Mouse (Mus musculus) heart, postnatal 36 days (tissue): Measurements from ENCODE around the gene Ralb. TPM values are rescaled to one million over a fixed set of nuclear protein-coding genes. Genes with fewer than 3 reads are reported as not detected.

Source experiments
- DNase-seq, 2 experiments: peaks; one replicate each; pipeline ENCODE4 v3.0.0; 2021 to 2022
- intact Hi-C: fragments of 180-260 bp; cut with DNase I; formaldehyde crosslinking; loops from one replicate; pipeline ENCODE4 v1.15.1; 2025
- total RNA-seq, 2 experiments: library from RNA; stranded (reverse); gene quantifications; 2 replicates each; pipeline ENCODE4 v1.2.3; 2021

Gene Ralb
- total RNA-seq, 2 experiments from 2014 or later, result 30.9 to 31.1 TPM

DNA sequence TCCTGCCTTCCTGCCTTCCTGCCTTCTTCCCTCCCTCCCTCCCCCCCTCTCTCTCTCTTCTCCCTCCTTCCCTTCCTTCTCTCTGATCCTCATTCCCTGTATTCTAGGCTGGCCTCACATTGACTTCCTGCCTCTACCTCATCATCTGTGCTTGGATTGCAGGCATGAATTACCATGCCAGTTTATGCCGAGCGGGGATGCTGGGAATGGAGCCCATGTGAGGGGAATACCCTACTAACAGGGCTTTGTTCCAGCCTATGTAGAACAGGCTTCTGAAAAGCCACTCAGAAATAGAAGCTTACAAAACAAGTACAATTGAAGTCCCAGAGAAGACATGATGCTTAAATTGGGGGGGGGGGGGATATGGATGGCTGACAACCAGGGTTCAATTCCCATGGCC lies 44.5 kb downstream of the Ralb start:
- DNase-seq, result no peak
- intact Hi-C loops, result loop anchor here (5.0 kb wide), 1 partner anchor 373 kb away; no protein-coding TSS in a partner anchor

DNA sequence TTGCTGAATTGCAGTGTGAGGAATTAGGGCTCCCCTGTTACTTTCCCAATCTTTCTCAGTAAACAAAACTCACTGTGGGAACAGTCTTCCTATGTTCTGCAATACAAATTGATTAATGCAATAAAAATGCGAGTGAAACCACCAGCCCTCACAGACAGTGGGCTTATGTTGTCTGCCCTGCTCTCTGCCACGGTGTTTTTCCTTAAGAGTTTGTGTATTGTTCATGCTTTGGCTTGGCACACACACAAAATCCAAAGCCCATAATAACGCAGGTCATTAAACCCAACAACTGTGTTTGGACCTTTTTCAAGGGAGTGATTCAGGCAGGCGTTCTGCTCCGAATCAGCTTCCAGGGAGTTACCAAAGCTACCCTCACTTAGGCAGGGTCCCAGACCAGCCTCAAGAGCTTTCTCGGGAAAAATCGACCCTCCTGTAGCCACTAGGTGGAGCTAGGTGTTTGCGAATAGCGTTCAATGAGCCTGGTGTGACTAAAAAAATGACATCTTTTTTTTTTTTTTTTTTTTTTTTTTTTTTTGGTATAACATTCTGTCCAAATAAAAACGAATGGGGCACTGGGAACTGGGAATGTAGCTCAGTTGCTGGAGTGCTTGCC lies 46.5 kb downstream of the Ralb start:
- DNase-seq, result peak; percentile 66 to 70
- intact Hi-C loops, result loop anchor here (1.0 to 10.0 kb wide), 6 partner anchors 67 to 693 kb away; no protein-coding TSS in a partner anchor

GRCm38 (mm10) chr1:119457528-119457855 lies 47.1 kb downstream of the Ralb start:
- no peak for DNase-seq
- intact Hi-C loops, result loop anchor here (10.0 kb wide), 3 partner anchors 467 to 693 kb away; no protein-coding TSS in a partner anchor

DNA sequence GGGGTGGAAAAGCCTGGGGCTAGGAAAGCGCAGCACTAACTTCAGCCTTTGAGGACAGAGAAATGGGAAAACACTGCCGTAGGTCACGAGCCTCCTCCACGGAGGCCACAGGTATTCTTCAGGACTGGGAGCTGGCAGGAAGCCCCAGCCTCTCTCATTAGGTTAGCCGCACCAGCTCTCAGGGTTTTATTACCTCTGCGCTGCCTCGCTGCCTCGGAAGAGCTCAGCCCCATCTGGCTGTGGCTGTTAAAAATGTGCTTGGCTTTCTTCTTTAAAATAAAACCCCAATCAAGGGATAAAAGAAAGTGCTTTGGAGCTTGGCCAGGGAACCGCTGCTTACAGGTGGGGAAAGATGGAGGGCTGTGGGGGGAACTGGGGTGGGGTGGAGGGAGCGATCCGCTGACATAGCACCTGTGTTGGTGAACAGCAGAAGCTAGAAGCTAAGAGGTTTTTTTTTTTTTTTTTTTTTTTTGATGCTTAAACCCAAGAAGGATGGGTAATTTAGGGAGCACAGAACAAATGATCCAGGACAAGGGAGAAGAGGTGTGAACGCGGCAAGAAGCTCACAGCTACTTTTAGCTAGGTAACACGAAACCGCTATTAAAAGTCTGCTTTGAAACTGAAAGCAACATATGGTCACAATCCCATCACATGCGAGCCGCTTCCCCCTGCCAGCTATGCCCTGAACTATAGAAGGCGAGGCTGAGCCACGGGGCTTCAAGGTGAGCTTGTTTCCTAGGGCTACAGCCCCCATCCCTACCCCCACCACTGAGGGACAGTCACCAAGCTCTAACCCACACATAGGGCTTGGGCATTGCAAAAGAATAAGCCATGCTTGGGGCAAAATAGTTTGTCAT lies 47.7 kb downstream of the Ralb start:
- DNase-seq, result no peak
- intact Hi-C loops, result loop anchor here (10.0 kb wide), 3 partner anchors 468 to 692 kb away; no protein-coding TSS in a partner anchor

GRCm38 (mm10) chr1:119453731-119454130 lies 50.9 kb downstream of the Ralb start:
- intact Hi-C loops, result loop anchor here (10.0 kb wide), 3 partner anchors 471 to 689 kb away; no protein-coding TSS in a partner anchor
- peak in 1 of 2 experiments; percentile 31 for DNase-seq

GRCm38 (mm10) chr1:119451417-119451816 lies 53.2 kb downstream of the Ralb start:
- DNase-seq, result no peak
- intact Hi-C loops, result loop anchor here (10.0 kb wide), 3 partner anchors 473 to 687 kb away; no protein-coding TSS in a partner anchor

DNA sequence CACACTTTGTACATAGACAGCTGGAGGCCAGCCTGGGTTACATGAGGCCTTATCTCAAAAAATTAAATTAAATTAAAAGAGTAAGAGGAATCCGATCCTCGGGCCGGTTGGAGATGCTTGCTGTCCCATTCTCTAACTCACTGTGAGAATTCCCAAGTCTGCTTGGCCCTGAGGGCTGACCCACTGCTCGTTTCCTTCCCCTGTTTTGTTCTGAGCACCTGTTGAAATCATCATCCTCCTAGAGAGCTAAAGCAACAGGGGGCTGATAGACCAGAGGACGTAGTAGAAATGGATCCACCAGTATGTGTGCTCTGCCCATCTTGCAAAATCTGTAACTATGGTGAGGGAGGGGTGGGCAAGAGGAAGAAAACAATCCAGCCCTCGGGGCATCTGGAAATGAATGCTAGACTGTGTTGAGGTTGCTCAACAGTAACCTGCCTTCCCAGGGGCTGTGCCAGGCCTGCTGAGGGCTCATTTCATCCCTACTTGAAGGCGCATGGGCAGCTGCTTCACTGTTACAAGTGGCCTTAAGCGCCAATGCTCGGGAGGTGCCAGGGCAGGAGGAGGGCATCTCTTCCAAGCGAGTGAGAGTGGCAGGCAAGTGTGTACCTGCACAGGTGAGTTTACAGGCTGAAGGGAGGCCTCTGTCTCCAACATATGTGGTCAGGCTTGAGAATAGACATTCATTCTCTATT lies 53.8 kb downstream of the Ralb start:
- intact Hi-C loops, result loop anchor here (10.0 kb wide), 3 partner anchors 474 to 686 kb away; no protein-coding TSS in a partner anchor
- no peak for DNase-seq

GRCm38 (mm10) chr1:119446753-119447283 lies 57.8 kb downstream of the Ralb start:
- no peak for DNase-seq
- intact Hi-C loops, result no loop called here

DNA sequence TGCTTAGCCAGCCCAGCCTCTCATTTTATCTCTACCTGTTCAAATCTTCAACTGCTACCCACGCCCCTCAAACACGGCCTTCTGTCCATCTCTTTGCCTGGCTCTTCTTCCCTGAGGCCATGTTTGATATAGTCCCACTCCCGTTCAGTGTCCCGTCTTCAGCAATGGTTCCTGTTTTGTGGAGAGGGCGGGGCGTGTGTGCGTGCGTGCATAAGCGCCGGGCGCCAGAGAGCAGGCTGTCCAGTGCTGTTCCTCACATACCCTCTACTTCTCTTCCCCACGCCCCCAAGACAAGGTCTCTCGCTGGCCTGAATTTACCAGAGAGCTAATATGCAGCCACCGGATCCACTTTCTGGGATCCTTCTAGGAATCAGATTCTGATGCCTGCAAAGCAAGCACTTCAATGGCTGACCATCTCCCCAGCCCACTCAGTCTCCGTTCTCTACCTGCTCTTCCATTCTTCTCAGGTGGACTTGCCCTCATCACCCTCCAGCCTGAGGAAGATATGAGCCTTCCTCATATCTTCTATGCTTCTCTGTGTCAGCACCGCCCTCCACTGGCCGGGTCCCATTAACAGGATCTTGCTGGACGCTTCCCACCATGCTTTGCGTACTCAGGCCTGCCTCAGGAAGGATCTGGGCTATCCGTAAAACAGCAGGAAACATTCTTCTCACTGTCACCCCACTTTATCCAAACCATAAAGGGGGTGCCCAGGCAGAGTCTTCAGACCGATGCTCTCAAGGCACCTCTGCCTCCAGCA lies 60.8 kb downstream of the Ralb start:
- intact Hi-C loops, result no loop called here
- no peak for DNase-seq

DNA sequence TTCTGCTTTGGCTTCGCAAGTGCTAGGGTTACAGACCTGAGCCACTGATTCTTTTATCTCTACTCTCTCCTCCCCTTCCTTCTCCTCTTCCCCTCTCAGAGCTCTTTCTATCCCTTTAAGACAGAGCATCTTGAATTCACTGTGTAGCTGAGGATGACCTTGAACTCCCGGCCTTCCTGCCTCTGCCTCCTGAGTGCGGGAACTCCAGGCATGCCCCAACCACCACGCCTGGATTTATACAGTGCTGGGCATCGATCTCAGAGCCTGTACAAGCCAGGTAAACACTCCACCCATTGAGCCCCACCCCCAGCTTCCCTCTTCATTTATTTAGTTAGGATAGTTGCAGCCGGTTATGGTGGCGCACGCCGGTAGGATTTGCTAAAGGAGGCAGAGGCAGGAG lies 61.7 kb downstream of the Ralb start:
- intact Hi-C loops, result no loop called here
- DNase-seq, result no peak

DNA sequence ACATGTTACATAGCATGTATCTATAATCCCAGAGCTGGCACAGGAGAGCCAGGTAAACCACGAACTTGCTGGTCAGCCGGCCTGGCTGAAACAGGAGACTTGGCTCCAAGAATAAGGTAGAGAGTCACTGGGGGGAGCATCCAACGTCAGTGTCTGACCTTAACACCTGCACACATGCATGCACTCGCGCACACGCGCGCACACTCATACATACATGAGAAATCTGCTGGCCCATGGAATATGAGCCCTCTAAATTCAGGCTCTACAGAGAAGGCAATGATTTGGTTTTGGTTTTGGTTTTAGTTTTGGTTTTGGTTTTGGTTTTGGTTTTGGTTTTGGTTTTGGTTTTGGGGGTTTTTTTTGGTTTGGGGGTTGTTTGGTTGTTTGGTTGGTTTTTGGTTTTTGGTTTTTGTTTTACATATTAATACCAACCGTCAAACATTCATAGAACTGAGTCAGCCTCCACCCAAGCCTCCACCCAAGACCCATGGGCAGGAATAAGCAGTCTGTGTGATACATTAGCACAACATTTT lies 66.4 kb downstream of the Ralb start:
- DNase-seq, result no peak
- intact Hi-C loops, result no loop called here

GRCm38 (mm10) chr1:119437401-119437800 lies 67.2 kb downstream of the Ralb start:
- DNase-seq, result no peak
- intact Hi-C loops, result no loop called here

DNA sequence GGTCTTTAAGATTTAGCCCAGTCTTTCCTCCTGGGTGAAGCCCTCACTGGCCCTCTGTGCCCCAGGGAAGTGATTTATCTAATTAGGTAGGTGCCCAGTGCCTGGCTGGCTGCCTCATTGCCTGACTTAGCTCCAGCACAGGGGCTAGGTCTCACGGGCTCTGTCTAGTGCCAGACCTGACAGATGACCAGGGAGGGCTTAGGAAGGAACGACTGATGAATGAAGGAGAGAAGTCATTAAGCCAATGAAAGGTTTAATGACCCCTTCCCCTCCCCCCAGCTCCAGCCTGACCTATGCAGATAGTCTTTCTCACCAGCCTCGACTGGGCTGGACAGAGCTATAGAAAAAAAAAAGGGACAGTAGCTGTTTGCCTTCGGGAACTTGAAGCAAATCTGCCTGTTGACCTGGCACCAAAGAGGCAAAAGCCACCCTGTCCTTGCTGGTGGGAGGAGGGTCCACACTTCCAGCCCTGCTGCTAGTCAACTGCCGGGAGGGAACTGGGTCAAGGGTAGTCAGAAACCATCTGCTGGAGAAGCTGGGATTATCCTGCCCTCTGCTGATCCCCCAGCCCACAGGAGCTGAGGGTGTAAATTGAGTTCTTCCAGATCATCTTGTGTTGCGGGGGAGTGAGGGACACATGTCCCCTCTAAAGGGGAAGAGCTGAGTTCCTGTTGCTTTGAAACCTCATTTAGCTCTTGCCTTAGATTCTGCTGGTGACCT lies 80.3 kb downstream of the Ralb start:
- intact Hi-C loops, result loop anchor here (5.0 kb wide), 2 partner anchors 177 to 657 kb away; no protein-coding TSS in a partner anchor
- no peak for DNase-seq

DNA sequence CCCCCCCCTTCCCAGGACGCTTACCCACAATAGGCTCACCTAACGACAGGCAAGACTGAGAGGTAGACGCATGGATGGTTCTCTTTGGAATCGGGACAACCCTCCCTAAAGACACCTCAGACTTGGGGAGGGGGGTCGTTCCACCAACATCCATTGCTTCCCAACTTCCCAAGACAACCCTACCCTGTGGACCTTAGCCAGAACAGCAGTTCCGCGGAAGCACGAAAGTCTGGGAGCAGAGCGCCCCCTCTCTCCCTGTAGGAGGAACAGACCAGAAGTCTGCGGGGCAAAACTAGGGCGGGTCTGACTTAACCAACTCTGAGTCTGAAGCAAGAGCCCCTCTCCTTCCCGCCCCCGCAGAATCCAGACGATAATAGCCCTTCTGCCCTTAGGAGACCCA lies 81.1 kb downstream of the Ralb start:
- peak; percentile 56 to 60 for DNase-seq
- intact Hi-C loops, result loop anchor here (1.0 to 5.0 kb wide), 4 partner anchors 176 to 656 kb away; no protein-coding TSS in a partner anchor

DNA sequence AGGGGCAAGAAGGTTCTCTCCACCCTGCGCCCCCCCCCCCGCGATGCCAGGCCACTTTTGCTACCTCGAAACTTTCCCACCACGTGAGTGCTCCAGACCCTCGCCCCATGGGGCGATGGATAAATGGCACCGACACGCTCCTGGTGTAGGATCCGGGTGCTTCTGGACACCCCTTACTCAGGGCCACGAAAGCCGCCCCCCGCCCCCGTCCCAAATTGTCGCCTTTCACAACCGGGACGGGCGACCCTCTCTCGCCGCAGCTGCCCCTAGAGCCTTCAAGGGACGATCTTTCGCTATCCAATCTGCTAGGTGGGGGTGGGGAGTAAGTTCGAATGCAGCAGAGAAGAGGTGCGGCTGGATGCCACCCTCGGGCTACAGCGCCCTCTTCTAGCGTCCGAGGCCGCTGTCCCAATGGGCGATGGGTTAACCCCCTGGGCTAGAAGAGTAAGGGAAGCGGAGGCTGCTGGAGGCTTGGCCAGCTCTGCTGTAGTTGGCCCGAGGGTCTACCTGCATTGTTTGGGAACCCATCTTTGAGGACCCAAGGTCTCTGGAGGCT lies 82.1 kb downstream of the Ralb start:
- intact Hi-C loops, result loop anchor here (1.0 to 5.0 kb wide), 4 partner anchors 175 to 655 kb away; no protein-coding TSS in a partner anchor
- peak in 1 of 2 experiments; percentile 9 for DNase-seq

DNA sequence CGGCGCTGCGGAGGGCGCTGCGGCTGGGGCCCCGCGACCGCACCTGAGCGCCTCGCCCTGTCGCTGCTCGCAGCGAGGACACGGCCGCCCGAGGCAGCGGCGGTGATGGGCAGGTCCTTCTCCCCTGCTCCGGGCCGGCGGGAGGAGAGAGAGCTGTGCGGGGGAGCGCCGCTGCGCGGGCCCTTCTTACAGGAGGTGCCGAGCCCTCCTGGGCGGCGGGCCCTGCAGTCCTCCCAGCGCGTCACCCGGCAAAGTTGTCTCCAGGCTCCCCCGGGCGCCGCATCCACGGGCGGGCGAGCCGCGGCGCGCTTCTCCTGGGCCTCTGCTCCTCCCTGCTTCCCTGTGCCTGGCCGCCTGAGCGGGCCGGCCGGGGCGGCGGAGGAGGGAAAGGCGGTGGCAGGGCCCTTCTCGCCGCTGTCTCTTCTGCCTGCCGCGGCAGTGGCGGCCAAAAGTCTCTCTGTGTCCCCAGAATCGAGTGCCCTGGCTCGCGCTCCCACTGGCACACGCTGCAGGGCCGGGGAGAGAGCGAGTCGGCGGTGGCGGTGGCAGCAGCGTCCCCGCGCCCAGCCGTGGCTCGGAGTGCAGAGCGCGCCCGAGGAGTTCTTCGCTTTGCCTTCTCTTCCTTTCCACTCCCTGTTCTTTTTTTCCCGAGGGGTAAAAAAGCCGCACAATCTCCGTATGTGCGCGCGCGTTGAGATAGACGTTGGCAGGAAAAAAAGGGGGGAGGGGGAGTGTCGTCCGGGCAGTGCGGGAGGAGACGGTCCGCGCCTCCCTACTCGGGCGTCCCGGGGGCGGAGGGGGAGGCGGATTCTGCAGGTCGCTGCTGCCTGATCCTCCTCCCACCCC lies 82.8 kb downstream of the Ralb start, which contains the start of gene Inhbb:
Gene Inhbb, minus strand, starts transcription at position 673 of the 846 bp plus-strand sequence.
- intact Hi-C loops, result loop anchor here (5.0 kb wide), 2 partner anchors 174 to 654 kb away; no protein-coding TSS in a partner anchor
- DNase-seq, result peak; percentile 35 to 52

DNA sequence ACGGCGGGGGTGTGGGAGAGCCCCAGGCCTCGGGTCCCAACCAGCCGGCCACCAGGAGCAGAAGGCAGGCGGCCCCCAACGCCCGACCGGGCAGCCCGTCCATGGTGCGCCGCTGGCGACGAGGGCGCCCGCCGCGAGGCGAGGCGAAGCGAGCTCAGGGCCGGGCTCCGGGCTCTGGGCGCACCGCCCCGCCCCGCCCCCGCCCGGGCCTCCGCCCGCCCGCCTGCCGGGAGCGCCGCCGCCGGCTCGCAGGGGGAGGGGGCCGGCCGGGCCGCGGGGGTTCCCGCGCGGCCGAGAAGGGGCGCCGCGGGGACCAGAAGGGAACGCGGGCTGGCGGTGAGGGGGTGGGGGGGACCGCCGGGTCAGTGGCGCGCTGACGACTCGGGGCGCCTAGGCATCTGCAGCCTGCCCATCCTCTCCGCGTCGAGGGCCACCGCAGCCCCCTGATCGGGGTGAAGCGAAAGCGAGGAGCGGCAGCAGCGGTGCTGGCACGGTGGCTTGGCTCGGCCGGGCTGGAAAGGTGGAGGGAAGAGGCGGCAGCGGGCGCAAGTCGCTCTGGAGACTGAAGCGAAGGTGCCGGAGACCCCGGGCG lies 83.5 kb downstream of the Ralb start:
- intact Hi-C loops, result loop anchor here (5.0 kb wide), 2 partner anchors 174 to 654 kb away; no protein-coding TSS in a partner anchor

More for the DNA sequence above, 83.5 kb downstream of the Ralb start:
- DNase-seq, result peak; percentile 34 to 55
